Mouse (Mus musculus) neural tube, embryonic 11.5 days (tissue): ENCODE results near the gene Map7. TPM values are rescaled to one million over a fixed set of nuclear protein-coding genes. Genes with fewer than 3 reads are reported as not detected.

ENCODE experiments used
- ATAC-seq: fragments of 200-750 bp; cut with Nextera tagmentation; 2 replicates; pipeline ENCODE4 v1.8.0; 2017; ENCODE audit warnings: moderate number of reproducible peaks, mild to moderate bottlenecking, moderate TSS enrichment, moderate library complexity; ENCODE audit not compliant: insufficient read depth, low FRiP score, low TSS enrichment
- DNase-seq: peaks from one replicate; pipeline ENCODE4 v3.0.0-alpha.2; 2015; ENCODE audit warnings: low spot score
- H3K27ac ChIP-seq: fragments of 300-500 bp; sonication (generic); 2 replicates; pipeline ENCODE4 v1.5.1; 2014; ENCODE audit warnings: low read depth, mild to moderate bottlenecking, low read length
- H3K27me3 ChIP-seq: fragments of 300-500 bp; sonication (generic); 2 replicates; pipeline ENCODE4 v1.6.1; 2014; ENCODE audit warnings: mild to moderate bottlenecking, low read length, mixed read lengths; ENCODE audit not compliant: control insufficient read depth, insufficient read depth
- H3K36me3 ChIP-seq: fragments of 300-500 bp; sonication (generic); 2 replicates; pipeline ENCODE4 v1.6.1; 2014; ENCODE audit warnings: mild to moderate bottlenecking, low read length, moderate library complexity, mixed read lengths; ENCODE audit not compliant: control insufficient read depth, insufficient read depth
- H3K4me1 ChIP-seq: fragments of 300-500 bp; sonication (generic); 2 replicates; pipeline ENCODE4 v1.6.1; 2014; ENCODE audit warnings: low read length, mixed read lengths; ENCODE audit not compliant: control insufficient read depth, insufficient read depth
- H3K4me2 ChIP-seq: fragments of 300-500 bp; sonication (generic); 2 replicates; pipeline ENCODE4 v1.6.1; 2014; ENCODE audit warnings: low read depth, mild to moderate bottlenecking, moderate library complexity
- H3K4me3 ChIP-seq: fragments of 300-500 bp; sonication (generic); 2 replicates; pipeline ENCODE4 v1.5.1; 2014; ENCODE audit warnings: low read depth, low read length
- H3K9ac ChIP-seq: fragments of 300-500 bp; sonication (generic); 2 replicates; pipeline ENCODE4 v1.6.1; 2014; ENCODE audit warnings: mild to moderate bottlenecking, low read length
- H3K9me3 ChIP-seq: fragments of 300-500 bp; sonication (generic); 2 replicates; pipeline ENCODE4 v1.6.1; 2016; ENCODE audit warnings: low read length; ENCODE audit not compliant: control insufficient read depth
- WGBS: fragments of 180-500 bp; shearing (Covaris S2); extraction: QIAGEN DNeasy Blood & Tissue Kit; methylation state at CpG from one replicate; pipeline ENCODE4 v1.1.7; 2014; 5-methylcytosine and 5-hydroxymethylcytosine counted together
- polyA plus RNA-seq: library from polyadenylated mRNA; unstranded; fragments of >200 nt; fragmentation: Nextera tagmentation; extraction: Ambion mirVana; gene quantifications from 2 replicates; pipeline ENCODE4 v1.2.1, GENCODE M21; 2014

The Map7 gene
- polyA plus RNA-seq, 1 experiment from 2014 or later = 5.4 TPM

GRCm38 (mm10) chr10:20173733-20174132 is 25.5 kb downstream of the Map7 start:
- Histone ChIP-seq H3K9ac (no peak overlapping the region), H3K4me1 (peaks cover 12% of the 10 kb centered on the region), H3K27ac (no peak overlapping the region), H3K36me3 (no peaks in the 10 kb centered on the region), H3K27me3 (no peaks in the 10 kb centered on the region), H3K4me2 (no peak overlapping the region), H3K4me3 (no peak overlapping the region), H3K9me3 (no peaks in the 10 kb centered on the region)
- WGBS = 83% methylated on average over 4 of the region's 4 CpGs
- ATAC-seq = no peak
- DNase-seq = no peak

- ATAC-seq = no peak
- no peak overlapping the region for H3K4me2 ChIP-seq
- peaks cover 2% of the 10 kb centered on the region for H3K4me1 ChIP-seq
- no peaks in the 10 kb centered on the region for H3K9me3 ChIP-seq
- WGBS = 68% methylated on average over 7 of the region's 7 CpGs
- DNase-seq = no peak
- H3K4me3 ChIP-seq = no peak overlapping the region
- no peak overlapping the region for H3K27ac ChIP-seq
- no peaks in the 10 kb centered on the region for H3K36me3 ChIP-seq
- H3K9ac ChIP-seq = no peak overlapping the region
- H3K27me3 ChIP-seq = no peaks in the 10 kb centered on the region
These were observed 27.8 kb downstream of the Map7 start for GRCm38 (mm10) chr10:20176054-20176453.

- ATAC-seq (no peak), DNase-seq (no peak)
- Histone ChIP-seq H3K27ac (no peak overlapping the region), H3K4me2 (no peak overlapping the region), H3K4me3 (no peak overlapping the region), H3K9me3 (no peaks in the 10 kb centered on the region), H3K27me3 (no peaks in the 10 kb centered on the region), H3K9ac (no peak overlapping the region), H3K4me1 (no peaks in the 10 kb centered on the region), H3K36me3 (no peaks in the 10 kb centered on the region)
- WGBS = 40% methylated on average over 12 of the region's 12 CpGs
These were observed 30.7 kb downstream of the Map7 start for GRCm38 (mm10) chr10:20178807-20179605.

GRCm38 (mm10) chr10:20181198-20181597 is 32.9 kb downstream of the Map7 start:
- WGBS = 42% methylated on average over 10 of the region's 10 CpGs
- Histone ChIP-seq H3K4me3 (no peak overlapping the region), H3K36me3 (no peaks in the 10 kb centered on the region), H3K4me2 (no peak overlapping the region), H3K9me3 (no peaks in the 10 kb centered on the region), H3K4me1 (no peaks in the 10 kb centered on the region), H3K27me3 (no peaks in the 10 kb centered on the region), H3K9ac (no peak overlapping the region), H3K27ac (no peak overlapping the region)
- DNase-seq (no peak), ATAC-seq (no peak)

- WGBS = 54% methylated on average over 11 of the region's 11 CpGs
These were observed 33.6 kb downstream of the Map7 start for GRCm38 (mm10) chr10:20181680-20182399.

GRCm38 (mm10) chr10:20184326-20184725 is 36.1 kb downstream of the Map7 start:
- DNase-seq (no peak), ATAC-seq (no peak)
- no peak overlapping the region for H3K4me2 ChIP-seq
- H3K4me3 ChIP-seq = no peak overlapping the region
- 81% methylated on average over 4 of the region's 4 CpGs for WGBS
- H3K4me1 ChIP-seq = no peaks in the 10 kb centered on the region
- H3K9me3 ChIP-seq = no peaks in the 10 kb centered on the region
- no peak overlapping the region for H3K9ac ChIP-seq
- H3K27ac ChIP-seq = no peak overlapping the region
- H3K27me3 ChIP-seq = no peaks in the 10 kb centered on the region
- H3K36me3 ChIP-seq = no peaks in the 10 kb centered on the region

More at GRCm38 (mm10) chr10:20181680-20182399, 33.6 kb downstream of the Map7 start:
- no peak for ATAC-seq
- Histone ChIP-seq H3K27ac (no peak overlapping the region), H3K9ac (no peak overlapping the region), H3K4me2 (no peak overlapping the region), H3K36me3 (no peaks in the 10 kb centered on the region), H3K9me3 (no peaks in the 10 kb centered on the region), H3K4me3 (no peak overlapping the region), H3K4me1 (no peaks in the 10 kb centered on the region), H3K27me3 (no peaks in the 10 kb centered on the region)
- no peak for DNase-seq

- DNase-seq = no peak
- no peak overlapping the region for H3K4me2 ChIP-seq
- no peaks in the 10 kb centered on the region for H3K9me3 ChIP-seq
- no peaks in the 10 kb centered on the region for H3K36me3 ChIP-seq
- H3K27ac ChIP-seq = no peak overlapping the region
- no peak overlapping the region for H3K4me3 ChIP-seq
- no peak for ATAC-seq
- H3K4me1 ChIP-seq = no peaks in the 10 kb centered on the region
- H3K9ac ChIP-seq = no peak overlapping the region
- H3K27me3 ChIP-seq = no peaks in the 10 kb centered on the region
- 74% methylated on average over 4 of the region's 4 CpGs for WGBS
These were observed 37.0 kb downstream of the Map7 start for GRCm38 (mm10) chr10:20185264-20185663.

GRCm38 (mm10) chr10:20185806-20186205 is 37.5 kb downstream of the Map7 start:
- DNase-seq (no peak), ATAC-seq (no peak)
- Histone ChIP-seq H3K36me3 (no peaks in the 10 kb centered on the region), H3K9ac (no peak overlapping the region), H3K4me3 (no peak overlapping the region), H3K27me3 (no peaks in the 10 kb centered on the region), H3K4me2 (no peak overlapping the region), H3K27ac (no peak overlapping the region), H3K9me3 (no peaks in the 10 kb centered on the region), H3K4me1 (no peaks in the 10 kb centered on the region)
- WGBS = 94% methylated on average over 2 of the region's 2 CpGs
